Mouse (Mus musculus): ENCODE data around the gene Carmil3.

DNA sequence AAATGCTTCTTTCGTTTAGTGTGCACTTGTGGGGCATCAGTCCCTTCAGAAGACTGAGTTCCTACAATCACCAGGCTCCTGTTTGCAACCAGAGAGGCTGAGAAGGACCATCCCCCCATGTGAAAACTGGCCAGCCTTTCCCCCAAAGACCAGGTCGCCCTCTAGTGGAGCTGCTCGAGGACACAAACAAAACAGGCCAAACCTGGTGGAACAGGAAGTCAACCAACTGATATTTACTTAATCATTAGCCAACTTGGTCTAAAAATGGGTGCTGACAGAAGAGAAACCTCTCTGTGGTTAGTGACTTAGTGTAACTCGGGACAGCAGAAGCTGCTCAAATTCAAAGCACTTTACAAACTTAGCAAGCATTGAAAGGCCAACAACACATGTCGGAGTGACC, 66.6 kb downstream of the Carmil3 start:
- TF ChIP-seq CTCF (IDR thresholded peaks at IDR 0.05; ENCODE audit: borderline replicate concordance, extremely low read depth, insufficient read depth, insufficient read length) (peak; percentile 82), POLR2A (IDR thresholded peaks at IDR 0.05; ENCODE audit: borderline replicate concordance, extremely low read depth, insufficient read depth, insufficient read length, poor library complexity, severe bottlenecking) (no peak)
